Mouse (Mus musculus): ENCODE measurements at regions not wholly inside any gene's neighbourhood (a gene's known extent, or its start where the extent isn't known, plus 50 kb on each side); places are given as distances from the start of the nearest gene placed in this dataset.
"Not testable (repeated sequence)": the region's sequence is repeated elsewhere in the genome, so short reads cannot be mapped to it uniquely, and the experiment has no call there.

GRCm38 (mm10) chrX:154717526-154717925 is 138.4 kb upstream of the Samt2 start:
- DNase-seq; intact Hi-C loops (cut with DNase I): not testable (repeated sequence)

DNA sequence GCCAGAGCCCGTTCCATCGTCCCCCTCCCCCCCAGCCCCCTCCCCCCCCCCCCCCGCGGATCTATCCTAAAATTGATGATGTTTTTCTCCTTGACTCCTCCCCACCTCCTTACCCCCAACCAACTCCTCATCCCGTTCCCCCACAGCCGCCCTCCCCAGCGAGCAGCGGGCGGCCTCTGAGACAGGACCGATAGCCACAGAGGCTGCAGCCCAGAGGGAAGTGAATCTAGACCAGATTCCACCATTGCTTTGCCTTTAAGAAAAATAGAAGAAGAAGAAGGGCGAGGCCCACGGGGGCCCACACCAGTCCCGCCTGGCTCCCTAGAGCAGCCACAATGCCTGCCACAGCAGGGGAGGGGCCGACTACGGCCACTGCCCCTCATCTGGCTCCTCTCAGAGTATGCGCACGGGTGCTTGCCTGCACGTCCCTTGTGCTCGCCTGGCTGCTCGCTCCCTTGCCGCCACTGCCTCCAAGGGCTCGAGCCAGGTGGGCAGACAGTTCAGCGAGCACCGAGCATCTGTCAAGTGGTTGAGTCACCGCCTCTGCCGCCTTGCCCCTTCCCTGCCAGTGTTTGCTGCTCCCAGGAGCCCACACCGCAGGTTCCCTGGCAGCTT is 134.6 kb upstream of the Samt2 start:
- peak; percentile 3 for DNase-seq
- intact Hi-C loops (cut with DNase I), result no loop called here

GRCm38 (mm10) chrX:154712576-154712975 is 133.4 kb upstream of the Samt2 start:
- intact Hi-C loops (cut with DNase I); DNase-seq: not testable (repeated sequence)

GRCm38 (mm10) chrX:154670529-154670928 is 91.4 kb upstream of the Samt2 start:
- DNase-seq; intact Hi-C loops (cut with DNase I): not testable (repeated sequence)
